Comparison of ENCODE assay signal across 8 mouse cellular contexts in genomic region chr2:38931851-38932667, GRCm38 (mm10). TPM values are rescaled to one million over a fixed set of nuclear protein-coding genes. Genes with fewer than 3 reads are reported as not detected.
DNase-seq lines count a peak whose midpoint lies in the region; ATAC-seq and TF ChIP-seq lines count a peak whose summit lies in the region.

Gene Olfml2a, plus strand, starts transcription at chr2:38931978.

- peak; percentile 68 for ATAC-seq in hindbrain, embryonic 14.5 days (ENCODE audit: low FRiP score)
- peak; percentile 61 for ATAC-seq in megakaryocyte, adult 5-6 weeks (ENCODE audit: poor library complexity, severe bottlenecking)

- H3K27me3 ChIP-seq in hindbrain, embryonic 14.5 days (ENCODE audit: control insufficient read depth, insufficient read depth, low read length), result peaks cover 3% of the 10 kb centered on the region; the same call in 1 of the 2 replicates

- H3K4me1 ChIP-seq in hindbrain, embryonic 14.5 days (replicated peaks; ENCODE audit: control insufficient read depth, insufficient read depth, low read length), result peaks cover 12% of the 10 kb centered on the region; the same call in 1 of the 2 replicates

- peak within 1 kb of the TSS; percentile 91 for H3K4me2 ChIP-seq in hindbrain, embryonic 14.5 days (replicated peaks)

- intact Hi-C loops in left cerebral cortex, adult 2 months (cut with DNase I), result no loop called here

- peak; percentile 80 for DNase-seq in Muller cell, postnatal 12 days (ENCODE audit: inconsistent ontology term)
- DNase-seq in cerebellum, postnatal 14 days, result peak; percentile 60 to 80
- DNase-seq in frontal cortex, postnatal 36 days (ENCODE audit: low spot score in 2 of 2), result peak; percentile 57 to 71
- DNase-seq in hindbrain, embryonic 14.5 days (ENCODE audit: low spot score), result peak; percentile 57
- DNase-seq in left cerebral cortex, adult 2 months (ENCODE audit: extremely low spot score in 1 of 2, low spot score in 2 of 2), result peak; percentile 63 to 64
- peak; percentile 62 to 63 for DNase-seq in right cerebral cortex, adult 2 months (ENCODE audit: low spot score in 2 of 2)
- peak; percentile 72 for DNase-seq in urinary bladder, adult 2 months (ENCODE audit: low spot score)

- H3K9me3 ChIP-seq in hindbrain, embryonic 14.5 days (ENCODE audit: control insufficient read depth, low read length), result no peaks in the 10 kb centered on the region

- peak within 1 kb of the TSS; percentile 36 for H3K4me3 ChIP-seq in hindbrain, embryonic 14.5 days (replicated peaks; ENCODE audit: low read length)
- H3K4me3 ChIP-seq in left cerebral cortex, adult 2 months, result peak within 1 kb of the TSS; percentile 50

- no peaks in the 10 kb centered on the region for H3K36me3 ChIP-seq in hindbrain, embryonic 14.5 days (replicated peaks; ENCODE audit: control insufficient read depth, insufficient read depth)

- peak within 1 kb of the TSS; percentile 65 for H3K9ac ChIP-seq in hindbrain, embryonic 14.5 days

- 10% methylated on average over 30 of the region's 32 CpGs for WGBS in hindbrain, embryonic 14.5 days

- H3K27ac ChIP-seq in hindbrain, embryonic 14.5 days, result no peak within 1 kb of the TSS
- H3K27ac ChIP-seq in left cerebral cortex, adult 2 months, result no peak within 1 kb of the TSS

- TF ChIP-seq CTCF in left cerebral cortex, adult 2 months (IDR thresholded peaks at IDR 0.05), result peak; percentile 61

RNA-seq across cellular contexts. Expression of gene Olfml2a, which starts in this region (rescaled TPM):
- 4.6 and 5.6 TPM in 2 replicates for polyA plus RNA-seq in hindbrain, embryonic 14.5 days (2014; fragmentation: Nextera tagmentation; extraction: Ambion mirVana)
- 1 to 10 TPM; 2.1 to 2.6 TPM for total RNA-seq in left cerebral cortex, adult 2 months (2021)
- 0.02 and 0.11 TPM in 2 replicates for total RNA-seq in megakaryocyte, adult 5-6 weeks (2015)
- total RNA-seq in megakaryocyte, adult 5-6 weeks (2017), result not detected in 2 replicates
- polyA plus RNA-seq in urinary bladder, adult 2 months (2012; rRNA removed), result 7.7 and 12.3 TPM in 2 replicates

Comparison
In these comparisons a context has a peak if more than half of its experiments do, and no peak if none do; other contexts are left out.
1. Peak in ATAC-seq in megakaryocyte, adult 5-6 weeks; RNA of the gene not detected or under 1 TPM.